Mouse (Mus musculus): ENCODE measurements around the gene Ube2v1. TPM values are rescaled to one million over a fixed set of nuclear protein-coding genes. Genes with fewer than 3 reads are reported as not detected.

Gene Ube2v1
- total RNA-seq, 2 experiments from 2014 or later = 170 to 181 TPM

DNA sequence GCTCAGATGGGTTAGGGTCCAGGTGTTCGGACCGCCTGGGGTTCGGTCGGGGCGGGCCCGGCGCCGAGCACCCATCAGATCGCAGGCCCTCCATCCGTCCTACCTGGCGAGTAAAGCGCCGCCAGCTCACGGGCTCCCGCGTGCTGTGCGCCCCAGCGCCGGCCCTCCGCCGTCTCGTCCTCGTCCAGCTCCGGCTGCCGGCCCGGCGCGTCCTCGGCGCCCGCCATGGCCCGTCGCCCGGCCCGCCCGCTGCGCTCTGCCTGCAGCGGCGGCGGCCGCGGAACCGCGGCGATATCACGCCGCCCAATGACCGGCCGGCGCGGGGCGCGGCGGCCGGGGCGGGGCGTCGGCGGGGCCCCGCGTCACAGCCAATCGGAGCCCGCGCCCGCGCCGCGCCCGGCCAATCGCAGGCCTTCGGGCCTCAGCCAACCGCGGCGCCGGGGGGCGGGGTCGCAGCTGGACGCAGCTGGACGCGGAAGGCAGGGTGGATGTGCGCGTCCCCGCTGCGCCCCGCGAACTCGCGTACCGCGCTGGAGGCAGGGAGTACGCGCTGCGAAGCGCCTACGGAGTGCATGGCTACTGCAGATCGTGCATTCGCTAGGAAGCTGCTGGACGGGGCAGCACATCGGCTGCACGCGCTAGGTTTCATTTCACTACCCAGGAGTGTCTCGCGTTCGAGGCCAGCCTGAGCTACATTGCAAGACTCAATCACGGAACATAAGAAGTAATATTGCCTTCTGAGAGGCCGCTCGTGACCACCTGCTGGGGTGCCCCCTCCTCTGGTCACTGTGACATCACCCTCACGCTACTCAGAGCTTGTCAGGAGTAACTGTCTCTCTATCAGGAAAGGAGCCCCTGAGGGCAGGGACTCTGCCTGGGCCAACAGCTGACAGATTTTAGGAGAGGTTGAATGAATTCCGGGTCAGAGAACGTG lies 29.6 kb upstream of the Ube2v1 start, which contains the start of gene Gm20431:
Gm20431 (minus strand) TSS at position 227 of the 934 bp plus-strand sequence.
- peak within 1 kb of the TSS; percentile 92 for H3K27ac ChIP-seq
- intact Hi-C loops (cut with DNase I) = loop anchor here (5.0 kb wide), 1 partner anchor 124 kb away; the partner anchor contains the start of gene Snai1
- DNase-seq = peak; percentile 99
- peak within 1 kb of the TSS; percentile 91 for H3K4me3 ChIP-seq
- no peak for TF ChIP-seq CTCF (IDR thresholded peaks at IDR 0.05)

DNA sequence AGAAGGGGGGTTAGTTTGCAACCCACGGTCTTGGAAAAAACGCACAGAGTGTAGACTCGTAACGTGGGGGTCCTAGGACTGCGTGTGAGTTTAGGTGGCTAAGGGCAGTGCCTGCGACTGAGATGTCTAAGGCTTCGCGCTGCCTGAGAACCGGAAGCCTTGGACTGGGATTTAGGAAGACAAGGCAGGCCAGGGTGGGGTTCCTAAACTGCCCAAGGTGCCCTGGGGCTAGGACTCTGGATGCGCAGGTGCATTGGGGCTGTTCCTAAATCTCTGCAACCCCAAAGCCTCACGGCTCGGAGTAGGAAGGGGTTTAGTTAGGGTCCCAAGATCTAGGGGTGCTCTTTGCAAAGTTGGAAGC lies 28.7 kb upstream of the Ube2v1 start:
- no peak for TF ChIP-seq CTCF (IDR thresholded peaks at IDR 0.05)
- peak overlapping the region; percentile 91 for H3K4me3 ChIP-seq
- no peak for DNase-seq
- intact Hi-C loops (cut with DNase I) = loop anchor here (5.0 kb wide), 1 partner anchor 123 kb away; the partner anchor contains the start of gene Snai1
- H3K27ac ChIP-seq = peak overlapping the region; percentile 92

GRCm38 (mm10) chr2:167659847-167660610 lies 28.1 kb upstream of the Ube2v1 start:
- intact Hi-C loops (cut with DNase I) = loop anchor here (5.0 kb wide), 1 partner anchor 123 kb away; the partner anchor contains the start of gene Snai1
- Histone ChIP-seq H3K4me3 (peak overlapping the region; percentile 91), H3K27ac (peak overlapping the region; percentile 92)
- peak; percentile 79 for DNase-seq
- TF ChIP-seq CTCF (IDR thresholded peaks at IDR 0.05) = no peak

GRCm38 (mm10) chr2:167659177-167659846 lies 27.4 kb upstream of the Ube2v1 start:
- intact Hi-C loops (cut with DNase I) = no loop called here
- Histone ChIP-seq H3K4me3 (peak overlapping the region; percentile 91), H3K27ac (peak overlapping the region; percentile 92)
- no peak for TF ChIP-seq CTCF (IDR thresholded peaks at IDR 0.05)
- no peak for DNase-seq

DNA sequence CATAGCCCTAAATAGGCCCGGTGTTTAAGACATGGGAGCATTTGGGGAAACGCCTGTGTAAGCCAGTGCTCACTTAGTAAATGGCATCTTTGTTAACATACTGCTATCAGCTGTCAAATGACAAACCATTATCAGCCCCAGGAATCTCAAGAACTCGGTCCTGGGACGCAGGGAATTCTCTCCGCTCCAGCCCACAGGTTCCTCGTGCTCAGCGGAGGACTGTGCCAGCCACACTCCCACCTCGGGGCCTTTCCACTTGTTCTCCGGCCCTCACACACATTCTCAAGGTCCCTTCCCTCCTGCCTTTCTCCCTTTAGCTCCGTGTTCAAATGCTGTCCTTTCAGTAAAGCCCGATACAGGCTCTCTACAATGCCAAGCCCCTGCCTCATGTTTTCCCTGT lies 26.8 kb upstream of the Ube2v1 start:
- H3K4me3 ChIP-seq = peak overlapping the region; percentile 91; the same call in 1 of the 2 replicates

GRCm38 (mm10) chr2:167657973-167658372 lies 26.1 kb upstream of the Ube2v1 start:
- peak overlapping the region; percentile 71 for H3K27ac ChIP-seq
- intact Hi-C loops (cut with DNase I) = no loop called here
- TF ChIP-seq CTCF (IDR thresholded peaks at IDR 0.05) = no peak
- no peak overlapping the region for H3K4me3 ChIP-seq
- DNase-seq = no peak

More for the DNA sequence above, 26.8 kb upstream of the Ube2v1 start:
- intact Hi-C loops (cut with DNase I) = no loop called here
- TF ChIP-seq CTCF (IDR thresholded peaks at IDR 0.05) = no peak
- no peak for DNase-seq
- peak overlapping the region; percentile 92 for H3K27ac ChIP-seq

DNA sequence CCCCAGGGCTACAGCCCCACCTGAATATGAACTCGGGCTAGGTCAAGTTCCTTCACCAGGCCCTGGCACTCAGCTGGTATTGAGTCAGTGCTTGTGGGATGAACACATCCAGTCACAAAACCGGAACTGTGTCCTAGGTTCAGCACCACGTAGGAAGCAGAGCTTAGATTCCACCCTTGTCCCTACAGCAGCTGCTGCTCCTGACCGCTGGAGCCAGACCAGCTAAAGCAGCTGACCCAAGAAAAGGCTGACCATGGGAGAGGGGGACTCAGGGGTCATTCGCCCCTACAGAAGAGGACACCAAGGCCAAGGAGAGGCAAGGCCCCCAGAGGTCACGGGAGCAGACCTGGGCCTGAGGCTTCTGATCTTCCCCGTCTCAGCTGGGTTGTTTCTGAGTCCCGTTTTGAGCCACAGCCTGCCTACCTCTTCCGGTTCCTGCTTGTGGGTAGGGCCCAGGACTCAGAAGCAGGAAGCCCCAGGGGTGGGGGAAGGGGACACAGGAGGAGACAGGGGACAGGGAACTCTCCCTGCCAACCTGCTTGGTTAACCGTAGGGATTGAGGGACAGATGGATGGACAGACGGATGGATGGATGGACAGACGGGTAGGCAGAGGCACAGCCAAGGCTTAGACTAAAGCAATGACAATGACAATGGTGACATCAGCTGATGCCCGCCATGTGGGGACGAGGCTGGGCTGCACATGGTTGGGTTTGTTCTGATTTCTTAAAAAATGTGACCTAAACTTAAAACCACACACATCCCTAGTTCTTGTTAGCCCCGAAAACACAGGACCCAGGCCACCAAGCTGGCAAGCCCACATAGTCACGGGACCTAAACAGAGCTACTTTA lies 25.0 kb upstream of the Ube2v1 start:
- intact Hi-C loops (cut with DNase I) = no loop called here
- Histone ChIP-seq H3K4me3 (peak overlapping the region; percentile 48), H3K27ac (peak overlapping the region; percentile 71)
- DNase-seq = no peak
- no peak for TF ChIP-seq CTCF (IDR thresholded peaks at IDR 0.05)

- intact Hi-C loops (cut with DNase I) = no loop called here
- no peak for TF ChIP-seq CTCF (IDR thresholded peaks at IDR 0.05)
- Histone ChIP-seq H3K4me3 (no peak overlapping the region), H3K27ac (no peak overlapping the region)
- no peak for DNase-seq
Observed at GRCm38 (mm10) chr2:167654911-167655600, 23.2 kb upstream of the Ube2v1 start.

DNA sequence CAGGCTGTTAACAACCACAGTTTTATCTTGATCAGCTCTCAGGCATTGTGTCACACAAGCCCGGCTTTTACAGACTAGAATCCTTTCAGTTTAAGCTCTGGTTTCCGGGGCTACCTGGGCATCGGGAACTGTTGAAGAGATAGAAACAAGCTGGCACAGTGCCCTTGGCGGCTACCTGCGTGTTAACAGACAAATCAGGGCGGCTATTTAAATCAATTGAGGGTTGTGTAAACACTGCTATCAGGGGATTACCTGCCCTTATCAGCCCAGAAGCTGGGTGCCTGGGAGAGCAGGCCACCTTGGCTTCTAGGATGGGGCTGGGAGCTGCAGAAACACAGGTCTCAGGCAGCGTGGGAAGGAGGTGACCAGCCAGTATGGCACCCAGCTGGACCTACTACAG lies 20.8 kb upstream of the Ube2v1 start:
- TF ChIP-seq CTCF (IDR thresholded peaks at IDR 0.05) = no peak
- Histone ChIP-seq H3K27ac (no peak overlapping the region), H3K4me3 (no peak overlapping the region)
- intact Hi-C loops (cut with DNase I) = no loop called here
- peak; percentile 15 for DNase-seq

DNA sequence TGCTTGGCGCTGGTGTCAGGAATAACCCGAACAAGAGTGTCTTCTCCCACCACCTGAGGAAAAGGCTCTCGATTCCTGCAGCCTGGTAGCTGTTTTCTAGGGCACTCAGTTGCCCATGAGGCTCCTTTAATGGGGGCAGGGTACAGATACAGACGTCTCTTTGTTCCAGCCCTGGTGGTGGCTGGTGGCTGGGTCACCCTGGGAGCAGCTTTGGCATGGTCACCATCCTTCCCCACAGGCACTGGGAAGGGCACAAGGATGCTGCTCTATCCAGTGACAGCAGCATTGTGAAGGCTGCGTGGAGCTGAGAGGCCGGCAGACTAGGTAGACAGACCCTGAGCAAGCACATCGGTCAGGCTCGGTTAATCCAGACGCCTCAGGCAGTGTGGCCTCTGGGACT lies 19.7 kb upstream of the Ube2v1 start:
- intact Hi-C loops (cut with DNase I) = no loop called here
- Histone ChIP-seq H3K4me3 (no peak overlapping the region), H3K27ac (no peak overlapping the region)
- TF ChIP-seq CTCF (IDR thresholded peaks at IDR 0.05) = no peak
- DNase-seq = peak; percentile 13

All from gastrocnemius, adult 2 months (tissue).